Mouse (Mus musculus) limb, embryonic 14.5 days (tissue): Measurements from ENCODE around the gene Cgnl1. TPM values are rescaled to one million over a fixed set of nuclear protein-coding genes. Genes with fewer than 3 reads are reported as not detected.
A peak's percentile ranks its signal among the peaks of the same experiment; 100 is the strongest.

Experiments
- ATAC-seq: fragments of 200-750 bp; cut with Nextera tagmentation; 2 replicates; pipeline ENCODE4 v1.8.0; 2017; ENCODE audit warnings: low read depth, moderate number of reproducible peaks, moderate TSS enrichment; ENCODE audit not compliant: low FRiP score
- DNase-seq: peaks from one replicate; pipeline ENCODE4 v3.0.0-alpha.2; 2015; ENCODE audit warnings: low spot score
- H3K27ac ChIP-seq: fragments of 300-500 bp; sonication (generic); replicated peaks from 2 replicates; pipeline ENCODE4 v1.5.1; 2014; ENCODE audit warnings: low read depth, mild to moderate bottlenecking, low read length, moderate library complexity, mixed read lengths
- H3K27me3 ChIP-seq: fragments of 300-500 bp; sonication (generic); 2 replicates; pipeline ENCODE4 v1.6.1; 2014; ENCODE audit warnings: low read length, mixed read lengths; ENCODE audit not compliant: control insufficient read depth, insufficient read depth
- H3K36me3 ChIP-seq: fragments of 300-500 bp; sonication (generic); 2 replicates; pipeline ENCODE4 v1.6.1; 2014; ENCODE audit warnings: mild to moderate bottlenecking, low read length, moderate library complexity, mixed read lengths; ENCODE audit not compliant: control insufficient read depth, insufficient read depth
- H3K4me1 ChIP-seq: fragments of 300-500 bp; sonication (generic); 2 replicates; pipeline ENCODE4 v1.6.1; 2014; ENCODE audit warnings: antibody characterized with exemption, low read length, mixed read lengths; ENCODE audit not compliant: control insufficient read depth, insufficient read depth
- H3K4me2 ChIP-seq: fragments of 300-500 bp; sonication (generic); replicated peaks from 2 replicates; pipeline ENCODE4 v1.6.1; 2014; ENCODE audit warnings: low read depth, mild to moderate bottlenecking, low read length, moderate library complexity; ENCODE audit not compliant: severe bottlenecking
- H3K4me3 ChIP-seq: fragments of 300-500 bp; sonication (generic); replicated peaks from 2 replicates; pipeline ENCODE4 v1.5.1; 2014; ENCODE audit warnings: low read length
- H3K9ac ChIP-seq: fragments of 300-500 bp; sonication (generic); 2 replicates; pipeline ENCODE4 v1.6.1; 2014; ENCODE audit warnings: mild to moderate bottlenecking, low read depth, low read length, moderate library complexity; ENCODE audit not compliant: severe bottlenecking
- H3K9me3 ChIP-seq: fragments of 300-500 bp; sonication (generic); 2 replicates; pipeline ENCODE4 v1.6.1; 2016; ENCODE audit warnings: low read length; ENCODE audit not compliant: control insufficient read depth
- POLR2A ChIP-seq: fragments of 200-500 bp; IDR thresholded peaks from 2 replicates; pipeline ENCODE4 v1.8.0; 2012; ENCODE audit warnings: inconsistent platforms, mild to moderate bottlenecking, moderate library complexity, borderline replicate concordance; ENCODE audit not compliant: insufficient read depth, insufficient read length; ENCODE audit errors: extremely low read depth
- WGBS: fragments of 180-500 bp; shearing (Covaris S2); extraction: QIAGEN DNeasy Blood & Tissue Kit; methylation state at CpG from one replicate; pipeline ENCODE4 v1.1.7; 2014; 5-methylcytosine and 5-hydroxymethylcytosine counted together
- polyA plus RNA-seq, 2 experiments: library from polyadenylated mRNA; depleted of rRNA in 1 of 2; stranded (reverse) in 1 of 2; unstranded in 1 of 2; fragments of >200 nt; fragmentation: Nextera tagmentation in 1 of 2; extraction: Ambion mirVana in 1 of 2; gene quantifications; 2 replicates each; pipeline versions ENCODE4 v1.2.1 to v1.2.3; 2012 to 2014

The Cgnl1 gene
- polyA plus RNA-seq, 2 experiments = 12.8 to 14.3 TPM

- ATAC-seq (peak; percentile 60; the same call in 1 of the 2 replicates), DNase-seq (peak; percentile 74)
- TF ChIP-seq POLR2A = no peak
- Histone ChIP-seq H3K9me3 (0 out of 2 replicates have a peak, but pooled peaks cover 4% of the 10 kb centered on the region), H3K36me3 (no peaks in the 10 kb centered on the region), H3K9ac (no peak overlapping the region), H3K27me3 (no peaks in the 10 kb centered on the region), H3K27ac (no peak overlapping the region), H3K4me3 (no peak overlapping the region), H3K4me1 (no peaks in the 10 kb centered on the region), H3K4me2 (no peak overlapping the region)
- 2% methylated on average over 2 of the region's 2 CpGs for WGBS
Measured at GRCm38 (mm10) chr9:71806422-71806805, 35.0 kb upstream of the Cgnl1 start.

GRCm38 (mm10) chr9:71805646-71806421 is 34.4 kb upstream of the Cgnl1 start:
- Histone ChIP-seq H3K36me3 (no peaks in the 10 kb centered on the region), H3K4me2 (no peak overlapping the region), H3K4me1 (no peaks in the 10 kb centered on the region), H3K27me3 (no peaks in the 10 kb centered on the region), H3K4me3 (no peak overlapping the region), H3K9me3 (0 out of 2 replicates have a peak, but pooled peaks cover 4% of the 10 kb centered on the region), H3K9ac (no peak overlapping the region), H3K27ac (no peak overlapping the region)
- TF ChIP-seq POLR2A = no peak
- DNase-seq (no peak), ATAC-seq (no peak)
- WGBS = 61% methylated on average over 5 of the region's 6 CpGs

- no peak for DNase-seq
- Histone ChIP-seq H3K36me3 (no peaks in the 10 kb centered on the region), H3K27ac (no peak overlapping the region), H3K9me3 (no peaks in the 10 kb centered on the region), H3K4me1 (no peaks in the 10 kb centered on the region), H3K4me2 (no peak overlapping the region), H3K27me3 (no peaks in the 10 kb centered on the region), H3K9ac (no peak overlapping the region), H3K4me3 (no peak overlapping the region)
- WGBS = 28% methylated on average over 6 of the region's 6 CpGs
- TF ChIP-seq POLR2A = no peak
- ATAC-seq = no peak
Measured at GRCm38 (mm10) chr9:71804116-71804515, 32.7 kb upstream of the Cgnl1 start.

- Histone ChIP-seq H3K27ac (no peak overlapping the region), H3K36me3 (no peaks in the 10 kb centered on the region), H3K4me2 (no peak overlapping the region), H3K9me3 (no peaks in the 10 kb centered on the region), H3K27me3 (no peaks in the 10 kb centered on the region), H3K4me3 (no peak overlapping the region), H3K9ac (no peak overlapping the region), H3K4me1 (0 out of 2 replicates have a peak, but pooled peaks cover 3% of the 10 kb centered on the region)
- 55% methylated on average over 7 of the region's 7 CpGs for WGBS
- no peak for TF ChIP-seq POLR2A
- no peak for ATAC-seq
- no peak for DNase-seq
Measured at GRCm38 (mm10) chr9:71803281-71803680, 31.9 kb upstream of the Cgnl1 start.

GRCm38 (mm10) chr9:71799598-71799997 is 28.2 kb upstream of the Cgnl1 start:
- no peak overlapping the region for H3K9ac ChIP-seq
- no peaks in the 10 kb centered on the region for H3K9me3 ChIP-seq
- no peak for ATAC-seq
- no peak for DNase-seq
- 77% methylated on average over 5 of the region's 5 CpGs for WGBS
- no peak for TF ChIP-seq POLR2A
- H3K36me3 ChIP-seq = no peaks in the 10 kb centered on the region
- no peak overlapping the region for H3K27ac ChIP-seq
- H3K4me2 ChIP-seq = no peak overlapping the region
- H3K27me3 ChIP-seq = no peaks in the 10 kb centered on the region
- no peak overlapping the region for H3K4me3 ChIP-seq
- 0 out of 2 replicates have a peak, but pooled peaks cover 7% of the 10 kb centered on the region for H3K4me1 ChIP-seq
